Mouse (Mus musculus) forebrain, postnatal 0 days (tissue): ENCODE measurements at regions not wholly inside any gene's neighbourhood (a gene's known extent, or its start where the extent isn't known, plus 50 kb on each side); places are given as distances from the start of the nearest gene placed in this dataset.

Source experiments
- ATAC-seq: fragments of 200-750 bp; cut with Nextera tagmentation; 2 replicates; pipeline ENCODE4 v1.8.0; 2017; ENCODE audit warnings: mild to moderate bottlenecking, moderate library complexity
- DNase-seq: peaks from one replicate; pipeline ENCODE4 v3.0.0-alpha.2; 2015
- H3K27ac ChIP-seq: fragments of 300-500 bp; sonication (generic); 2 replicates; pipeline ENCODE4 v1.5.1; 2014; ENCODE audit warnings: low read depth, mild to moderate bottlenecking, antibody characterized with exemption, low read length, moderate library complexity, mixed read lengths
- H3K27me3 ChIP-seq: fragments of 300-500 bp; sonication (generic); 2 replicates; pipeline ENCODE4 v1.6.1; 2014; ENCODE audit warnings: mild to moderate bottlenecking, low read length, mixed read lengths; ENCODE audit not compliant: insufficient read depth
- H3K36me3 ChIP-seq: fragments of 300-500 bp; sonication (generic); 2 replicates; pipeline ENCODE4 v1.6.1; 2014; ENCODE audit warnings: mild to moderate bottlenecking, moderate library complexity; ENCODE audit not compliant: insufficient read depth
- H3K4me1 ChIP-seq: fragments of 300-500 bp; sonication (generic); 2 replicates; pipeline ENCODE4 v1.6.1; 2014; ENCODE audit warnings: antibody characterized with exemption; ENCODE audit not compliant: insufficient read depth
- H3K4me2 ChIP-seq: fragments of 300-500 bp; sonication (generic); 2 replicates; pipeline ENCODE4 v1.6.1; 2014; ENCODE audit warnings: low read depth, mild to moderate bottlenecking, moderate library complexity
- H3K4me3 ChIP-seq: fragments of 300-500 bp; sonication (generic); 2 replicates; pipeline ENCODE4 v1.5.1; 2014; ENCODE audit warnings: low read depth, low read length, mixed read lengths
- H3K9ac ChIP-seq: fragments of 300-500 bp; sonication (generic); 2 replicates; pipeline ENCODE4 v1.6.1; 2014; ENCODE audit warnings: mild to moderate bottlenecking
- H3K9me3 ChIP-seq: fragments of 300-500 bp; sonication (generic); 2 replicates; pipeline ENCODE4 v1.6.1; 2016; ENCODE audit warnings: low read length
- CTCF ChIP-seq: sonication (generic); IDR thresholded peaks from 2 replicates; pipeline ENCODE4 v1.5.1; 2016; ENCODE audit warnings: antibody characterized with exemption, control low read depth, low read depth
- WGBS: fragments of 180-500 bp; shearing (Covaris S2); extraction: QIAGEN DNeasy Blood & Tissue Kit; methylation state at CpG from one replicate; pipeline ENCODE4 v1.1.7; 2014; 5-methylcytosine and 5-hydroxymethylcytosine counted together

GRCm38 (mm10) chr15:6080714-6081635 is 218.6 kb upstream of the Dab2 start:
- 39% methylated on average over 8 of the region's 8 CpGs for WGBS
- Histone ChIP-seq H3K4me2 (no peak overlapping the region), H3K27ac (no peak overlapping the region), H3K36me3 (no peaks in the 10 kb centered on the region), H3K27me3 (no peaks in the 10 kb centered on the region), H3K9ac (no peak overlapping the region), H3K4me1 (no peaks in the 10 kb centered on the region), H3K9me3 (no peaks in the 10 kb centered on the region), H3K4me3 (no peak overlapping the region)
- TF ChIP-seq CTCF, result peak; percentile 81
- DNase-seq, result peak; percentile 66
- ATAC-seq, result peak; percentile 70

GRCm38 (mm10) chr15:6087208-6087607 is 212.4 kb upstream of the Dab2 start:
- DNase-seq, result no peak

GRCm38 (mm10) chr15:6088498-6088897 is 211.1 kb upstream of the Dab2 start:
- DNase-seq, result peak; percentile 6
- no peaks in the 10 kb centered on the region for H3K9me3 ChIP-seq
- no peaks in the 10 kb centered on the region for H3K27me3 ChIP-seq
- no peaks in the 10 kb centered on the region for H3K36me3 ChIP-seq
- no peak overlapping the region for H3K27ac ChIP-seq
- no peaks in the 10 kb centered on the region for H3K4me1 ChIP-seq
- peak; percentile 75 for ATAC-seq
- WGBS, result 68% methylated on average over 4 of the region's 4 CpGs
- TF ChIP-seq CTCF, result no peak
- no peak overlapping the region for H3K9ac ChIP-seq
- no peak overlapping the region for H3K4me3 ChIP-seq
- no peak overlapping the region for H3K4me2 ChIP-seq

More at GRCm38 (mm10) chr15:6087208-6087607, 212.4 kb upstream of the Dab2 start:
- H3K4me1 ChIP-seq, result no peaks in the 10 kb centered on the region
- no peak for ATAC-seq
- WGBS, result 86% methylated on average over 3 of the region's 3 CpGs
- no peak overlapping the region for H3K9ac ChIP-seq
- H3K27me3 ChIP-seq, result no peaks in the 10 kb centered on the region
- H3K27ac ChIP-seq, result no peak overlapping the region
- no peak overlapping the region for H3K4me3 ChIP-seq
- no peak for TF ChIP-seq CTCF
- no peak overlapping the region for H3K4me2 ChIP-seq
- no peaks in the 10 kb centered on the region for H3K36me3 ChIP-seq
- H3K9me3 ChIP-seq, result no peaks in the 10 kb centered on the region

GRCm38 (mm10) chr15:6129697-6130096 is 169.9 kb upstream of the Dab2 start:
- no peaks in the 10 kb centered on the region for H3K4me1 ChIP-seq
- H3K9me3 ChIP-seq, result no peaks in the 10 kb centered on the region
- H3K36me3 ChIP-seq, result no peaks in the 10 kb centered on the region
- H3K27ac ChIP-seq, result no peak overlapping the region
- no peak overlapping the region for H3K4me2 ChIP-seq
- H3K4me3 ChIP-seq, result no peak overlapping the region
- ATAC-seq, result no peak
- no peak for DNase-seq
- no peak for TF ChIP-seq CTCF
- H3K27me3 ChIP-seq, result no peaks in the 10 kb centered on the region
- WGBS, result 80% methylated on average over 3 of the region's 3 CpGs
- no peak overlapping the region for H3K9ac ChIP-seq

GRCm38 (mm10) chr15:6132216-6132615 is 167.4 kb upstream of the Dab2 start:
- ATAC-seq (no peak), DNase-seq (no peak)
- TF ChIP-seq CTCF, result no peak
- no peak overlapping the region for H3K27ac ChIP-seq
- H3K4me1 ChIP-seq, result no peaks in the 10 kb centered on the region
- no peaks in the 10 kb centered on the region for H3K27me3 ChIP-seq
- no peaks in the 10 kb centered on the region for H3K9me3 ChIP-seq
- no peaks in the 10 kb centered on the region for H3K36me3 ChIP-seq
- H3K9ac ChIP-seq, result no peak overlapping the region
- no peak overlapping the region for H3K4me2 ChIP-seq
- H3K4me3 ChIP-seq, result no peak overlapping the region

- no peaks in the 10 kb centered on the region for H3K36me3 ChIP-seq
- H3K27me3 ChIP-seq, result no peaks in the 10 kb centered on the region
- H3K4me3 ChIP-seq, result no peak overlapping the region
- no peak overlapping the region for H3K27ac ChIP-seq
- H3K4me2 ChIP-seq, result no peak overlapping the region
- H3K9ac ChIP-seq, result no peak overlapping the region
- no peak for TF ChIP-seq CTCF
- no peaks in the 10 kb centered on the region for H3K9me3 ChIP-seq
- ATAC-seq (no peak), DNase-seq (no peak)
- WGBS, result 96% methylated on average over 2 of the region's 2 CpGs
- H3K4me1 ChIP-seq, result no peaks in the 10 kb centered on the region
Measured at GRCm38 (mm10) chr15:6145071-6145470, 154.5 kb upstream of the Dab2 start.

- H3K9me3 ChIP-seq, result no peaks in the 10 kb centered on the region
- no peak overlapping the region for H3K4me2 ChIP-seq
- ATAC-seq (no peak), DNase-seq (no peak)
- H3K9ac ChIP-seq, result no peak overlapping the region
- no peaks in the 10 kb centered on the region for H3K36me3 ChIP-seq
- H3K27me3 ChIP-seq, result no peaks in the 10 kb centered on the region
- 70% methylated on average over 9 of the region's 9 CpGs for WGBS
- no peak for TF ChIP-seq CTCF
- H3K27ac ChIP-seq, result no peak overlapping the region
- no peaks in the 10 kb centered on the region for H3K4me1 ChIP-seq
- no peak overlapping the region for H3K4me3 ChIP-seq
Measured at GRCm38 (mm10) chr15:6154706-6155105, 144.9 kb upstream of the Dab2 start.
